Comparison of ENCODE assay signal across 17 mouse cellular contexts in the genomic region with DNA sequence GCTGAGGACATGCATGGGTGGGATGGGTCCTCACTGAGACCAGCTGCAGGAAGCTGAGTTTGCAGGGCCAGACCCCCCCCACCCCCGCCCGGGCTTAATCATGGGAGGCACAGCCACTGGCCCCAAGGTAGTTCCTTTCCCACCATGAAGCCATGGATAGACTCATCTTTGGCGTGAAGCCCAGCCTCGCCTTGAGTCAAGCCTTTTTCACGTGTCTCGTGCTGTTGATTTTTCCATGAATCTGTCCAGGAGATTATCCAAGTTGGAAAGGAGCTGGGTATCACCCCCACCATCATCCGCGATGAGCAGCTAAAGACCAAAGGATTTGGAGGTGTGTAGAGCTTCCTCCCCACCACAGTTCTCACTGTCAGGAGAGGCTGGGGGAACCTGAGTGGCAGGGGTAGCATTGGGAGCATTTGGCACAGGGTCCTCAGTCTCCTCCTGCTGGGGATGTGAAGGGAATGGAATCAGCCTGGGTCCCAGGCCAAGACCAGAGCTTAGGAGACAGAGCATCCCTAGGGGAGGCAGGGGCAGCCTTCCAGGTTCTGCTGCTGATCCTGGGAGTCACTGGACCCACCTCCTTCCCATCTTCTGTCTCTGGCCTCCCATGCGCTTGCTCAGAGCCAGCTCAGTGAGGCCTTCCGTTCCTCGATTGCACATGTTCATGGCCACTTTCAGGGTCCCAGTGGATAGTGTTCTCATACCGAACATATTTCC. TPM values are rescaled to one million over a fixed set of nuclear protein-coding genes. Genes with fewer than 3 reads are reported as not detected.
DNase-seq lines count a peak whose midpoint lies in the region; ATAC-seq and TF ChIP-seq lines count a peak whose summit lies in the region.
"Had no signal": no experiment of that assay in that cellular context is flagged by ENCODE, and none has a peak within 500 bp of the region (broad histone marks: within the 10 kb centered on the region; RNA-seq: fewer than 3 reads in every experiment).

No protein-coding gene starts in this region.

- H3K36me3 ChIP-seq in limb, embryonic 13.5 days = peaks cover 74% of the 10 kb centered on the region
- peaks cover 49% of the 10 kb centered on the region for H3K36me3 ChIP-seq in limb, embryonic 10.5 days
- H3K36me3 ChIP-seq in intestine, embryonic 15.5 days = peaks cover 12% of the 10 kb centered on the region; the same call in 1 of the 2 replicates

- no peaks in the 10 kb centered on the region for H3K27me3 ChIP-seq in limb, embryonic 13.5 days
- H3K27me3 ChIP-seq in limb, embryonic 10.5 days (ENCODE audit: low read depth, poor library complexity, severe bottlenecking) = no peaks in the 10 kb centered on the region
- H3K27me3 ChIP-seq in intestine, embryonic 15.5 days (replicated peaks) = no peaks in the 10 kb centered on the region
- H3K27me3 ChIP-seq: hindbrain, embryonic 13.5 days; midbrain, embryonic 13.5 days had no signal

- TF ChIP-seq POLR2A in lung, adult 2 months (IDR thresholded peaks at IDR 0.05; ENCODE audit: borderline replicate concordance, extremely low read depth, low read depth, low read length) = no peak

- peak overlapping the region; percentile 22; the same call in 1 of the 2 replicates for H3K27ac ChIP-seq in limb, embryonic 13.5 days
- H3K27ac ChIP-seq in limb, embryonic 10.5 days = no peak overlapping the region
- H3K27ac ChIP-seq in intestine, embryonic 15.5 days = no peak overlapping the region
- H3K27ac ChIP-seq: hindbrain, embryonic 13.5 days; macrophage; midbrain, embryonic 13.5 days had no signal

- WGBS in limb, embryonic 13.5 days = 89% methylated on average over 12 of the region's 12 CpGs
- WGBS in limb, embryonic 10.5 days = 94% methylated on average over 12 of the region's 12 CpGs
- WGBS in intestine, embryonic 15.5 days = 85% methylated on average over 12 of the region's 12 CpGs
- 86% methylated on average over 12 of the region's 12 CpGs for WGBS in lung, adult 2 months

- ATAC-seq in limb, embryonic 13.5 days (ENCODE audit: low FRiP score, low read depth) = no peak
- ATAC-seq in intestine, embryonic 15.5 days = no peak
- ATAC-seq: forebrain, embryonic 14.5 days; midbrain, embryonic 13.5 days had no signal

- no peak for TF ChIP-seq CTCF in lung, adult 2 months (IDR thresholded peaks at IDR 0.05; ENCODE audit: insufficient read depth, low read length)

- no peak overlapping the region for H3K4me3 ChIP-seq in limb, embryonic 13.5 days
- no peak overlapping the region for H3K4me3 ChIP-seq in limb, embryonic 10.5 days
- no peak overlapping the region for H3K4me3 ChIP-seq in intestine, embryonic 15.5 days (replicated peaks)
- no peak overlapping the region for H3K4me3 ChIP-seq in lung, adult 2 months (replicated peaks; ENCODE audit: extremely low read depth, low read depth, low read length)
- H3K4me3 ChIP-seq: hindbrain, embryonic 13.5 days; midbrain, embryonic 13.5 days had no signal

- peaks cover 26% of the 10 kb centered on the region for H3K4me1 ChIP-seq in limb, embryonic 13.5 days
- H3K4me1 ChIP-seq in limb, embryonic 10.5 days = peaks cover 34% of the 10 kb centered on the region
- peaks cover 11% of the 10 kb centered on the region for H3K4me1 ChIP-seq in intestine, embryonic 15.5 days (replicated peaks)
- peaks cover 7% of the 10 kb centered on the region for H3K4me1 ChIP-seq in lung, adult 2 months (ENCODE audit: control insufficient read depth, insufficient read depth, low read length)

- no peak overlapping the region for H3K4me2 ChIP-seq in limb, embryonic 13.5 days (replicated peaks)
- no peak overlapping the region for H3K4me2 ChIP-seq in intestine, embryonic 15.5 days (replicated peaks)
- H3K4me2 ChIP-seq: hindbrain, embryonic 13.5 days; midbrain, embryonic 13.5 days had no signal

- intact Hi-C loops in heart, postnatal 14 days (cut with DNase I) = loop anchor here (5.0 to 10.0 kb wide), 3 partner anchors 37 to 320 kb away; a partner anchor contains a TSS

- no peaks in the 10 kb centered on the region for H3K9me3 ChIP-seq in limb, embryonic 13.5 days
- H3K9me3 ChIP-seq in limb, embryonic 10.5 days (replicated peaks) = no peaks in the 10 kb centered on the region
- H3K9me3 ChIP-seq in intestine, embryonic 15.5 days = no peaks in the 10 kb centered on the region
- H3K9me3 ChIP-seq: hindbrain, embryonic 13.5 days; midbrain, embryonic 13.5 days had no signal

- no peak overlapping the region for H3K9ac ChIP-seq in limb, embryonic 13.5 days
- H3K9ac ChIP-seq in intestine, embryonic 15.5 days = no peak overlapping the region
- H3K9ac ChIP-seq: hindbrain, embryonic 13.5 days; midbrain, embryonic 13.5 days had no signal

- DNase-seq in adrenal gland, postnatal 14 days = peak; percentile 52
- DNase-seq in adrenal gland, adult 18-20 months (ENCODE audit: low spot score in 2 of 2) = no peak
- DNase-seq in limb, embryonic 10.5 days (ENCODE audit: low spot score) = no peak
- peak; percentile 46 to 69 for DNase-seq in gastrocnemius, adult 8-10 months (ENCODE audit: low spot score in 2 of 2)
- DNase-seq in heart, postnatal 14 days = peak; percentile 51 to 52
- no peak for DNase-seq in lung, adult 2 months
- DNase-seq: cerebellum, adult 18-20 months; kidney, adult 11 months; kidney, postnatal 10 days; liver; lung, adult 18-20 months had no signal

RNA-seq across cellular contexts. Expression of a gene that starts 4.2 kb away (rescaled TPM):
- total RNA-seq in adrenal gland, postnatal 14 days (2021) = 65.4 and 71.0 TPM in 2 replicates
- total RNA-seq in adrenal gland, adult 18-20 months (2021) = 10 to 100 TPM; 56.1 to 60.8 TPM
- polyA plus RNA-seq in limb, embryonic 13.5 days (2015; fragmentation: Nextera tagmentation; extraction: Ambion mirVana) = 61.9 and 63.4 TPM in 2 replicates
- polyA plus RNA-seq in limb, embryonic 10.5 days (2016; fragmentation: Nextera tagmentation; extraction: Ambion mirVana) = 29.7 and 36.2 TPM in 2 replicates
- 100 to 1,000 TPM in 2 of 4 experiments, 10 to 100 TPM in 2; 95.2 to 109 (median 99.1) TPM for total RNA-seq in gastrocnemius, adult 8-10 months (2022)
- total RNA-seq in heart, postnatal 14 days (2021) = 10 to 100 TPM; 54.6 to 57.4 TPM
- polyA plus RNA-seq in intestine, embryonic 15.5 days (2015; fragmentation: Nextera tagmentation; extraction: Ambion mirVana) = 52.6 and 54.5 TPM in 2 replicates
- polyA plus RNA-seq in lung, adult 2 months (2012; rRNA removed) = 116 and 117 TPM in 2 replicates

RNA-seq across cellular contexts. Expression of a gene that starts 38.2 kb away (rescaled TPM):
- total RNA-seq in adrenal gland, postnatal 14 days (2021) = 33.8 and 37.5 TPM in 2 replicates
- 10 to 100 TPM; 34.2 to 44.8 TPM for total RNA-seq in adrenal gland, adult 18-20 months (2021)
- polyA plus RNA-seq in limb, embryonic 13.5 days (2015; fragmentation: Nextera tagmentation; extraction: Ambion mirVana) = 13.4 and 15.0 TPM in 2 replicates
- polyA plus RNA-seq in limb, embryonic 10.5 days (2016; fragmentation: Nextera tagmentation; extraction: Ambion mirVana) = 10.0 and 12.4 TPM in 2 replicates
- 10 to 100 TPM; 14.0 to 19.3 (median 15.1) TPM for total RNA-seq in gastrocnemius, adult 8-10 months (2022)
- 10 to 100 TPM; 25.9 to 30.0 TPM for total RNA-seq in heart, postnatal 14 days (2021)
- polyA plus RNA-seq in intestine, embryonic 15.5 days (2015; fragmentation: Nextera tagmentation; extraction: Ambion mirVana) = 8.5 and 10.6 TPM in 2 replicates
- polyA plus RNA-seq in lung, adult 2 months (2012; rRNA removed) = 35.0 and 43.1 TPM in 2 replicates

Comparison
In these comparisons a context has a peak if more than half of its experiments do, and no peak if none do; other contexts are left out.
1. DNase-seq: peak in adrenal gland, postnatal 14 days (single experiment), gastrocnemius, adult 8-10 months (2 of 2) and heart, postnatal 14 days (2 of 2); none in adrenal gland, adult 18-20 months (0 of 2), limb, embryonic 10.5 days (single experiment) and lung, adult 2 months (single experiment).